Mouse (Mus musculus): ENCODE measurements at regions not wholly inside any gene's neighbourhood (a gene's known extent, or its start where the extent isn't known, plus 50 kb on each side); places are given as distances from the start of the nearest gene placed in this dataset.

DNA sequence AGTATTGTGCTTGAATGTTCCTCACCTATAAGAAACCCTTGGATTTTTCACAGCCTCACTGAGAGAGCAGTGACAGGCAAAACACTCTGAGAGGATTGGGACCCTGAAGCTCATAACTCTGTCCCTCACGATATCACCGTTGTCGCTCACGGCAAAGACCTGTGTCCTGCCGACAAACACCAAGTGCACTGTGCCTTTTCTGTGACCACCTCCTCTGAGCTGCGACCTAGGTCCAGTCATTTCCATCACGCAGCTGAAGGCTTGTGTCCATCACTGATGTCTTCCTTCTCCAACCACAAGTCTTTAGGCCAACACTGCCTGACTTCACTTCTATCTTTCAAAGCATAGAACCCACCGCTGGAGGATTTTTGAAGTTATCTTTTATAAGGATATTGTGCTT lies 93.1 kb downstream of the Cbln1 start:
- TF ChIP-seq CTCF (IDR thresholded peaks at IDR 0.05; ENCODE audit: insufficient read depth, low read depth, low read length) (no peak), POLR2A (IDR thresholded peaks at IDR 0.05; ENCODE audit: insufficient read depth, low read depth, low read length) (no peak)
